Mouse (Mus musculus) forebrain, embryonic 11.5 days (tissue): ENCODE data around the gene Dad1. TPM values are rescaled to one million over a fixed set of nuclear protein-coding genes. Genes with fewer than 3 reads are reported as not detected.

Experiments
- ATAC-seq: fragments of 200-750 bp; cut with Nextera tagmentation; replicated peaks from 2 replicates; pipeline ENCODE4 v1.8.0; 2017; ENCODE audit warnings: moderate TSS enrichment; ENCODE audit not compliant: low FRiP score
- DNase-seq: peaks from one replicate; pipeline ENCODE4 v3.0.0-alpha.2; 2017; ENCODE audit warnings: low spot score
- H3K27ac ChIP-seq: fragments of 300-500 bp; sonication (generic); 2 replicates; pipeline ENCODE4 v1.5.1; 2014; ENCODE audit warnings: low read depth, low read length
- H3K27me3 ChIP-seq: fragments of 300-500 bp; sonication (generic); 2 replicates; pipeline ENCODE4 v1.6.1; 2014; ENCODE audit warnings: mild to moderate bottlenecking, low read length, mixed read lengths; ENCODE audit not compliant: control insufficient read depth, insufficient read depth
- H3K36me3 ChIP-seq: fragments of 300-500 bp; sonication (generic); 2 replicates; pipeline ENCODE4 v1.6.1; 2014; ENCODE audit warnings: mild to moderate bottlenecking, low read length, moderate library complexity, mixed read lengths; ENCODE audit not compliant: control insufficient read depth, insufficient read depth
- H3K4me1 ChIP-seq: fragments of 300-500 bp; sonication (generic); replicated peaks from 2 replicates; pipeline ENCODE4 v1.6.1; 2014; ENCODE audit warnings: low read length, mixed read lengths; ENCODE audit not compliant: control insufficient read depth, insufficient read depth
- H3K4me2 ChIP-seq: fragments of 300-500 bp; sonication (generic); 2 replicates; pipeline ENCODE4 v1.6.1; 2014; ENCODE audit warnings: low read depth, mild to moderate bottlenecking, low read length, moderate library complexity, mixed read lengths; ENCODE audit not compliant: severe bottlenecking
- H3K4me3 ChIP-seq: fragments of 300-500 bp; sonication (generic); 2 replicates; pipeline ENCODE4 v1.5.1; 2014; ENCODE audit warnings: low read depth, low read length
- H3K9ac ChIP-seq: fragments of 300-500 bp; sonication (generic); 2 replicates; pipeline ENCODE4 v1.6.1; 2014; ENCODE audit warnings: low read length
- H3K9me3 ChIP-seq: fragments of 300-500 bp; sonication (generic); 2 replicates; pipeline ENCODE4 v1.6.1; 2016; ENCODE audit warnings: low read length, mixed read lengths; ENCODE audit not compliant: control insufficient read depth
- WGBS: fragments of 180-500 bp; shearing (Covaris S2); extraction: QIAGEN DNeasy Blood & Tissue Kit; methylation state at CpG from one replicate; pipeline ENCODE4 v1.1.7; 2014; 5-methylcytosine and 5-hydroxymethylcytosine counted together
- polyA plus RNA-seq: library from polyadenylated mRNA; unstranded; fragments of >200 nt; fragmentation: Nextera tagmentation; extraction: Ambion mirVana; gene quantifications from 2 replicates; pipeline ENCODE4 v1.2.1, GENCODE M21; 2014

Gene Dad1
- polyA plus RNA-seq = 233 and 240 TPM in 2 replicates

DNA sequence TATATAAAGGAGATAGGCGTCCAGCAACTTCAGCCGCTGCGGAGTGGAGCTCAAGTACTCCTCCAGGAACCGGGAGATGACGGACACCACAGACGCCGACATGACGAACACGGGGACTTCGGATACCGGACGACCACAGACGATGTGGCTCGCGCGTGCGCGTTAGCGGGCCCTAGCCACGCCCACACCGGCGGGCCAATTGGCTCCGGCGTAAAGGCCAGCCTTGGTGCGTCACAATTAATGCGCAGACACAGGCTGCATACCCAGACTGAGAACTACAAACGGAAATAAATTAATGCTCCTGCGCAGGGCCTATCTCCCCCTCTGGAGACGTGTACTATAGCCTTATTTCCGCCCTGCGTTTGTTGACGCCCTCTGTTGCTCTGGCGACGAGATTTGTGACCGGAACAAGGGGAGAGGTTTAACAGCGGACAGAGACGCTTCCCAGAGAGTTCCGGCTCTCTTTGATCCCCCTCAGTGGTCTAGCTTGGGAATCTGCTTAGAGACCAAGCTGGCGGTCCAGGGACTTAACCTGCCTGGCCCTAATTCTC, at the start of gene Dad1, which contains the start of gene Abhd4:
Dad1 (minus strand) TSS at position 364 of the 551 bp plus-strand sequence.
Abhd4 (plus strand) TSS at position 448 of the 551 bp plus-strand sequence.
- DNase-seq (peak; percentile 98), ATAC-seq (peak; percentile 99)
- peak within 1 kb of the TSS; percentile 61 for H3K9ac ChIP-seq
- H3K27me3 ChIP-seq = no peaks in the 10 kb centered on the region
- peak within 1 kb of the TSS; percentile 60 for H3K4me3 ChIP-seq
- H3K4me2 ChIP-seq = peak within 1 kb of the TSS; percentile 70
- no peaks in the 10 kb centered on the region; the same call in 1 of the 2 replicates for H3K36me3 ChIP-seq
- H3K4me1 ChIP-seq = peaks cover 3% of the 10 kb centered on the region; the same call in 1 of the 2 replicates
- under 1% methylated on average over 39 of the region's 39 CpGs for WGBS
- no peaks in the 10 kb centered on the region for H3K9me3 ChIP-seq
- peak within 1 kb of the TSS; percentile 47; the same call in 1 of the 2 replicates for H3K27ac ChIP-seq

DNA sequence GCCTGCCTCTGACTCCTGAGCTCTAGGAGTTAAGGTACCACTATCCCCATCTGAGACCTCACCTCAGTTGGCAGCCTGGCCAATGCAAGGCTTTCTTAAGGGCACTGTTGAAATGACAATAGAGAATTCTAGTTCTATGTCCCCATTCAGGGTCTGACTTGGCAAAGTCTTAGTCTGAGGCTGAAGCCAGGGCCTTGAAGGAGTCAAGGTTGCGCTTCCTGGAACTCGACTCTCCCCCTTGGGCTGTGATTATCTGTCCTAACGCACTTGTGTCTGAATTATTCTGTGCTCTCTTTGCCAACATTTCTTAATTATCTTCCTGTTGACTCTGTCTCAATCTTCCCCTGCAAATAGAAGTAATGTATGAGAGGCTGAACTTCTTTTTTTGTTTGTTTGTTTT, 46.8 kb upstream of the Dad1 start:
- Histone ChIP-seq H3K4me1 (no peaks in the 10 kb centered on the region), H3K4me3 (no peak overlapping the region), H3K9me3 (no peaks in the 10 kb centered on the region; the same call in 1 of the 2 replicates), H3K9ac (no peak overlapping the region), H3K4me2 (no peak overlapping the region), H3K27me3 (no peaks in the 10 kb centered on the region), H3K36me3 (no peaks in the 10 kb centered on the region), H3K27ac (no peak overlapping the region)
- no peak for ATAC-seq
- WGBS = 88% methylated on average over 3 of the region's 3 CpGs
- no peak for DNase-seq

DNA sequence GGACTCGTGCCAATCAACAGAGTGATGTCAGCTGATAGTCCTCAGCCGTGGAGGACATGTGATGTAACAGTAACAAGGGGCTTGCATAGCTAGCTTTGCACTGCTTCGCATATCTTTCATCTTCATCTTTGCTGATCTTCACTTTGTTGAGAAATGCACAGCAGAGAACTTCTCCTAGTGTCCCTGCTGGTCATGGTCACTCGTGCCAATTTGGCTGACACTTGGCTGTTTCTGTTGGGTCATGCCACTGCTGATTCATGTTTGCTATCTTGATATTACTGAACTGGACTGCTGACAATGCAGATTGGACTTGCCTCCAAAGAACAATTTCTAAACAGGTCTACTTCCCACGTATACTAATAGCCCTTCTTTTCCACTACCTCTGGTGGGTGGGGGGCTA, 46.2 kb upstream of the Dad1 start:
- 86% methylated on average over 5 of the region's 5 CpGs for WGBS
- ATAC-seq = no peak

DNA sequence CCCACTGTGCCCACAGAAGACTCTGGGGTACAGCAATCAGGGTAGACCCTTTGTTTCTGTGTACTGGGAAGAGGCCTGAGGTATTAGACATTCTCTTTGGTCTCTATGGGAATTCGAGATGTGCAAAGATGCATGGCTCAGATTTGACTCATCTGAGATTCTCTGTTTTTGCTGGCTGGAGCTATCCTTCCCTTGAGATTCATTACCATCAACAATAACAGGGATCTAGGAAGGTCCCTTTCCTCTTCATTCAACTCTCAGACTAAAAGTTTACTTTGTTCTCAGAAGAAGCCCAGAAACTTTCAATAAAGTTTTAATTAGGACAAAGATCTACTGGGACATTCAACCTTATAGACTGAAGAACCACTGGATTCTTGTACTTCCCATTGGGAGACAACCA, 30.9 kb upstream of the Dad1 start, which contains the start of gene Olfr49:
Olfr49 (minus strand) TSS at position 101 of the 400 bp plus-strand sequence.
- ATAC-seq (no peak), DNase-seq (no peak)
- Histone ChIP-seq H3K4me2 (no peak within 1 kb of the TSS), H3K4me3 (no peak within 1 kb of the TSS), H3K4me1 (no peaks in the 10 kb centered on the region), H3K9ac (no peak within 1 kb of the TSS), H3K27me3 (no peaks in the 10 kb centered on the region), H3K36me3 (no peaks in the 10 kb centered on the region), H3K9me3 (no peaks in the 10 kb centered on the region), H3K27ac (no peak within 1 kb of the TSS)
- 89% methylated on average over 1 of the region's 1 CpGs for WGBS

More for the DNA sequence above, 46.2 kb upstream of the Dad1 start:
- H3K9me3 ChIP-seq = no peaks in the 10 kb centered on the region; the same call in 1 of the 2 replicates
- DNase-seq = no peak
- no peaks in the 10 kb centered on the region for H3K4me1 ChIP-seq
- H3K36me3 ChIP-seq = no peaks in the 10 kb centered on the region
- H3K27me3 ChIP-seq = no peaks in the 10 kb centered on the region
- no peak overlapping the region for H3K4me2 ChIP-seq
- no peak overlapping the region for H3K4me3 ChIP-seq
- no peak overlapping the region for H3K27ac ChIP-seq
- H3K9ac ChIP-seq = no peak overlapping the region

DNA sequence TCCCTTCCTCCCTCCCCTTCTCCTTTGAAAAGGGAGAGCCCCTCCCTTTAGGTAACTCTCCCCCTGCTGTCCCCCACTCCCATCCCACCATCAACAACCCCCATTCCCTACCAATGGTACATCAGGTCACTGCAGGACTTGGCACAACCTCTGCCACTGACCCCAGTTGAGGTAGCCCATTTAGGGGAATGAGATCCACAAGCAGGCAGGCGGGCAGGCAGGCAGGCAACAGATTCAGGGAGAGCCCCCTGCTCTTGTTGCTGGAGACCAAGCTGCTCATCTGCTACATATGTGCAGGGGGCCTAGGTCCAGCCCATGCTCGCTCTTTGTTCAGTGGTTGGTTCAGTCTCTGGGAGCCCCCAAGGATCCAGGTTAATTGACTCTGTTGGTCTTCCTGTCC, 22.5 kb upstream of the Dad1 start:
- no peak overlapping the region for H3K4me3 ChIP-seq
- DNase-seq (no peak), ATAC-seq (no peak)
- no peaks in the 10 kb centered on the region for H3K9me3 ChIP-seq
- H3K27me3 ChIP-seq = no peaks in the 10 kb centered on the region
- no peaks in the 10 kb centered on the region for H3K4me1 ChIP-seq
- WGBS = 87% methylated on average over 2 of the region's 2 CpGs
- no peak overlapping the region for H3K9ac ChIP-seq
- no peaks in the 10 kb centered on the region for H3K36me3 ChIP-seq
- H3K4me2 ChIP-seq = no peak overlapping the region
- H3K27ac ChIP-seq = no peak overlapping the region

DNA sequence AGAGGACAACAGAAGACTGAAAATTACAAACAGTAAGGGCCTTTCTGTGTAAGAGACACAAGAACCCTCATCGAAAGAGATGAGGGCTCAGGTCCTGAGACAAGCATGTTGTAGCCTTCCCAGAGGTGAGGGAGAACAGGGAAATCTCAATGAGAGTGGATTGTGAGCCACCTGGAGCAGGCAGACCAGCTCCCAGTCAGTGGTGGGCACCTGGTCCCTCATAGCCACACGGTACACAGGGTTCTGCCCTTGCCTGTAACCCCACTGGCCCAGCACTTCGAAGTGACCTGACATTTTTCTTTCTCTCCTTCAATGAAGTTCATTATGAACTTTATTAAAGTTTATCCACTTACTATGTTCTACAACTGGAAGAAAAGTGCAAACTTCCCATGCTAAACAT, 18.8 kb upstream of the Dad1 start:
- H3K4me1 ChIP-seq = no peaks in the 10 kb centered on the region
- no peak overlapping the region for H3K9ac ChIP-seq
- ATAC-seq = no peak
- no peak overlapping the region for H3K4me2 ChIP-seq
- H3K36me3 ChIP-seq = no peaks in the 10 kb centered on the region
- no peak overlapping the region for H3K4me3 ChIP-seq
- H3K27ac ChIP-seq = no peak overlapping the region
- H3K9me3 ChIP-seq = no peaks in the 10 kb centered on the region
- no peaks in the 10 kb centered on the region for H3K27me3 ChIP-seq
- WGBS = 89% methylated on average over 3 of the region's 3 CpGs
- DNase-seq = no peak

DNA sequence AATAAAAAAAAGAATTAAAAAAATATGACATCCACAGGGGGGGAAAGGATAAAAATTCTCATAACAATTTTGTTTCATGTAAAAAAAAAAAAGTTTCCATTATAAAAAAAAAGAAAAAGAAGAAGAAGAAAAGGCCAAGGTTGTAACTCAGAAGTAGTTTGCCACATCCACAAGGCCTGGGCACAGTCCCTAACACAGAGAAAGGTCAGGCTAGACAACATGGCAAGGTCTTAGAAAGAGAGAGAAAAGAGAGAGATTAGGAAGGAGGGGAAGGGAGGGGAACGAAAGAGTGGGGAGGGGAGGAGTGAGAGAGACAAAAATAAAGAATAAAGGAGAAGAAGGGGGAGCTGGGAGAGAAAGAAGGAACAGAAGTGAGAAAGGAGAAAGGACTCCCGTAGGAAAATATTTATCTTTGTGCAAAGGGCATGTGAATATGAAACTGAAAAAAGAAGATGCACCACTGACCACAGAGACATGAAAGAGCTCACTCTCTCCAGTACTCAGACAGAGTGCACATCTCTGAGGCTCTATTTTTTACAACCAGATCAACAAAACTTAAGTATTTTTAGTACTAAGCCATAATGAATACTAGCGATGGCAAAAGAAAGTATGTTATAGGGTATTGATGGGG, 18.2 kb upstream of the Dad1 start:
- no peaks in the 10 kb centered on the region for H3K9me3 ChIP-seq
- H3K27ac ChIP-seq = no peak overlapping the region
- no peaks in the 10 kb centered on the region for H3K36me3 ChIP-seq
- H3K27me3 ChIP-seq = no peaks in the 10 kb centered on the region
- H3K4me2 ChIP-seq = no peak overlapping the region
- H3K9ac ChIP-seq = no peak overlapping the region
- H3K4me3 ChIP-seq = no peak overlapping the region
- 71% methylated on average over 3 of the region's 3 CpGs for whole genome bisulfite sequencing
- ATAC-seq (no peak), DNase-seq (no peak)
- no peaks in the 10 kb centered on the region for H3K4me1 ChIP-seq

DNA sequence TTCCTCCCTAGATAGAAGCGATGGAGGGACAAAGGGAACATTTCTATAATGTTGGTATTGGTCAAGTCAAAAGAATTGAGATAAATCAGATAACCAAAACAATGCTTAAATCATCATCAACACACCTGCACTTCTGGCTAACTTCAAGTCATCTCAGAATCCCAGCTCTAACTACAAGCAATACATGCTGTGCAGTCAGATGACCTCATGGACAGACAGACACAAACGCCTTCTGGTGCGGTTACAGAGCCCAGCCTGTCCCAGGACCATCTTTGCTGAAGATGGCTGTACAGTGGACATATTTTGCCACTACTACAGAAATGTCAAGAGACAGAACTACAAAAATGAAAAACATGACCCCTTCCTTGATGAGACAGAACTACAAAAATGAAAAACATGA, 16.5 kb upstream of the Dad1 start:
- no peak for ATAC-seq
- 89% methylated on average over 3 of the region's 3 CpGs for WGBS
- Histone ChIP-seq H3K27me3 (no peaks in the 10 kb centered on the region), H3K9me3 (no peaks in the 10 kb centered on the region), H3K4me2 (no peak overlapping the region), H3K4me1 (no peaks in the 10 kb centered on the region), H3K9ac (no peak overlapping the region), H3K27ac (no peak overlapping the region), H3K4me3 (no peak overlapping the region), H3K36me3 (no peaks in the 10 kb centered on the region)
- DNase-seq = no peak

DNA sequence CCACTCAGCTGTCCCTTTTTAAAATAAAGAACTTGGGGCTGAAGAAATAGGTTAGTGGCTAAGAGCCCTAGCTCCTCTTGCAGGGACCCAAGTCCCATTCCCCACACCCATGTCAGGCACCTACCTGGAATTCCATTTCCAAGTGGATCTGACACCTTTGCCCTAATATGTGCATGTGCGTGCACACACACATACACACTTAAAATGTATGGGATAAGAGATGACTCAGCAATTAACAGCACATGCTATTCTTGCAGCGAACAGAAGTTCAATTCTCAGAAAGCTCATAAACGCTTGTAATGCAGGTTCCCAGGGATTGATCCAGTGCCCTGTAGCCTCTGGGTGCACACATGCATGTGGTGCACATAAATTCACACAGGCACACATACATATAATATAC, 15.7 kb upstream of the Dad1 start:
- Histone ChIP-seq H3K27ac (no peak overlapping the region), H3K4me2 (no peak overlapping the region), H3K9ac (no peak overlapping the region), H3K4me1 (no peaks in the 10 kb centered on the region), H3K4me3 (no peak overlapping the region), H3K27me3 (no peaks in the 10 kb centered on the region), H3K9me3 (no peaks in the 10 kb centered on the region), H3K36me3 (no peaks in the 10 kb centered on the region)
- no peak for ATAC-seq
- 97% methylated on average over 3 of the region's 3 CpGs for WGBS
- DNase-seq = no peak
